Mouse (Mus musculus): ENCODE measurements around the gene 9130213A22Rik.

- TF ChIP-seq POLR2A (IDR thresholded peaks at IDR 0.05; ENCODE audit: control insufficient read depth, extremely low read depth, insufficient read depth, low read length, poor library complexity) (0 out of 2 replicates have a peak, but pooled peaks have one; percentile 34), CTCF (IDR thresholded peaks at IDR 0.05; ENCODE audit: borderline replicate concordance, control insufficient read depth, extremely low read depth, insufficient read depth, low read length, poor library complexity) (no peak)
Measured at GRCm38 (mm10) chr11:69096987-69097900, 25.1 kb downstream of the 9130213A22Rik start.
